Mouse (Mus musculus) brain, adult 2 months (tissue): ENCODE measurements around the gene Adamtsl1.

Experiments
- DNase-seq: peaks from one replicate; pipeline ENCODE4 v3.0.0; 2011; ENCODE audit warnings: low read depth, low spot score

Adamtsl1 gene

DNA sequence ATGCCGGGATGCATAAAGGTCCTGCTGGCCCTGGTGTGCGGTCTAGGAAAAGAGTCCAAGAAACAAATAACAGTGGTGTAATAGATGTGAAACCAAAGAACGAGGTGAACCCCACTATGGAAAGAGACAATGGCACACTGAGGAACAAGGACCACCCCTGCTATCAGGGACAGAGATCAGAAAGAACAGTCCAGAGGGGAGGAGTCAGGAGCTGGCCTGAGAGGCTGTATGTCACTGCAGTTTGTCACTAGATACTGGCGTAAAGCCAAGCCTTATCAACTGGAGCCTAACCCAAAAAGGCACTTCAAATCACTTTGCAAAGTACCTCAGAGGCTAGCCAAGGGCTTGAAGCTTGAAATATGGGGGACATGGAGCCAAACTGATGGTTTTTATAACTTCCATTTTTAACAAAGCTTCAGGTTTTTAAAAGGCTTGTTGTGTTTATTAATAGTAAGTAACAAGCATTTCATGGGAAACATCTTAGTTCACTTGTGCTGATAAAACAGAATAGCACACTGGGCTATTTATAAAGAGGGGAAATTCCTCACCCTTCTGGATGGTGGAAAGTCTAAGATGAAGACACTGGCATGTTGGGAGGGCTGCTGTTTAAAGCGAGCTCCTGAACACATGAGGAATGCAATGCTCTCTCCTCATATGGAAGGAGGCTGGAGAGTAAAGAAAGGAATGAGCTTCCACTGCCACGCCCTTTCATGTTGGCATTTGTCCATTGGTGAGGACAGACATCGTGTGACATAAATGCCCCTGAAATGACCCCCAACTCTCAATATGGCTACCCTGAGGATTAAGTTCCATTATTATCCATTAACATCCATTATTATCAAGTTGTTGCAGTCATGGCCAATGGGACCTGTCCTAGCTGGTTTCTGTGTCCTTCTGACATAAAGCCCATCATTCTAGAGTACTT, 797.1 kb downstream of the Adamtsl1 start:
- DNase-seq: no peak

DNA sequence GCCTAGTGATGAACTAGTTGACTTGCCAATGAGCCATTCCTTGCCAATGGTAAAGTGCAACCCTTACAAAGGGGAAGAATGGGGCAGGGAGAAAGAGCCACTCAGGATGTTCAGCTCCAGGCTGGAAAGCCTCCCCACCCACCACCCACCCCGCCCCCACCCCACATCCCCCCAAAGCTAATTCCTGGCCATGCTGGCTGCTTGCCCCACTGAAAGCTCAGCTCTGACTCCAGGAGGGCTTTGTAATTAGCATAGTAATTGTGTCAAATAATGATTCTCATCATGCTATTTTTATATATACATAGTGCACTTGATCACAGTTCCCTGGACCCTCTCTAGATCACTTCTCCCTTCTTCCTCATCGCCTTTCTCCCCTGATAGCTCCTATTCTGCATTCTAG, 798.4 kb downstream of the Adamtsl1 start:
- no peak for DNase-seq

DNA sequence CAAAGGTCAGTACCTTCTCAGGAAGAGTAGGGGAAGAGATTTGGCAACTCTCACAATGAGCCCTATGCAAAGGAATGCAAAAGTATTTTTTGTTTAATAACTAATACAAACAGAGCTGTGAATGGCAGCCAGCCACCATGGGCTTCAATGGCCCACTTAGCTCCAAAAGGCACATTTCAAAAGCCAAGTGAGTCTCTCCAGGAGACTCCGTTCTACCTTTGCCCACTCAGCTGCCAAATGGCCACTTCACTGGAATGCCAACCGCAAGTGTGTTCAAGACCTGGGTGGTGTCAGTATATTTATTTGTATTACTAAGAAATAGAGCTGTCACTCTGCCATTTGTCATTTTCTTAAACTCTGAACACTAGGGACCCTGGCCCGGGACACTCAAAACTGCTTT, 800.5 kb downstream of the Adamtsl1 start:
- no peak for DNase-seq

DNA sequence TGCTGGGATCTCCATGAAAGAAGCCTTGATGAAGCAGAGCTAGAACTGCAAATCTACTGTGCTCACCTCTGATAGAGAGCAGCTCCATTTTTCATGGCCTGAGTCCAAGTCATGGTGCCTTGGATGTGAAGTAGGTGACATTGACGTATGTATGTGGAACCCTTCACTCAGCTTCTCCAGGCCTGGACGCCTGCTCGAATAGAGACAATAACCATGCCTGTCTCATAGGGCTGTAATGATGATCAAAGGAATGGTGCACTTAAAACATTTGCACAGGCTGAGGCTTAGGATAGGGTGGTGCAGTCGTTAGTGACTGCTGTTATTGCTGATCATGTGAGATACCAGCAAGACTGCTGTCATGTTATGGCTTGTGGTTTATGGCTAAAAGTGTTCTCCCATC, 801.1 kb downstream of the Adamtsl1 start:
- no peak for DNase-seq

DNA sequence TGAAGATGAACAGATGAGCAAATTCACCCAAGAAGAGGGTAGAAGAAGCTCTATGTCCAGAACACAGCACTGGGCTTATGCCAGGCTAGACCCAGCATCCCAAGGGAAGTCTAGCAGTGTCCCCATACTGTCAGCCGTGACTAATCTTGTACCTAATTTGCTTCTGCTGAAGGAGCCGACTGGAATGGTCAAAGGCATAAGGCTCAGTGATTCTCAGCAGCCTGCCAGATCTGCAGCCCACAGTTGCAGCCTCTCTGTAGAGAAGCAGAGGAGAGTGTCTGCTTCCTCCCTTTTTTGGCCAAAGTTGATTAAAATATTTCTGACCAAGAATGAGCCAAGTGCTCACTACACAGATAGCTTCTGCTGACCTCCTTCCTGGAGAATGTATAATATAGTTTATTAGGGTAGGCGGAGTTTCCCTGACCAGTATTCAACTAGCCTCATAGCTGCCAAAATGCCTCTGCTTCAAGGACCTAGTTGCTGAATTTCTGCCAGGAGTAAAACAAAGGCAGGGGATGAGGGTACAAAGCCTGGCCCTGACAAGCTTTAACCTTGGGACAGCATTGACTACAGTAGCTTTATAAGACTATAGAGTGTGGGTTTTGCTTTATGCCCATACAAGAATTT, 804.1 kb downstream of the Adamtsl1 start:
- peak; percentile 52 for DNase-seq

- peak; percentile 46 for DNase-seq
These were observed 811.4 kb downstream of the Adamtsl1 start for GRCm38 (mm10) chr4:86325411-86325810.

DNA sequence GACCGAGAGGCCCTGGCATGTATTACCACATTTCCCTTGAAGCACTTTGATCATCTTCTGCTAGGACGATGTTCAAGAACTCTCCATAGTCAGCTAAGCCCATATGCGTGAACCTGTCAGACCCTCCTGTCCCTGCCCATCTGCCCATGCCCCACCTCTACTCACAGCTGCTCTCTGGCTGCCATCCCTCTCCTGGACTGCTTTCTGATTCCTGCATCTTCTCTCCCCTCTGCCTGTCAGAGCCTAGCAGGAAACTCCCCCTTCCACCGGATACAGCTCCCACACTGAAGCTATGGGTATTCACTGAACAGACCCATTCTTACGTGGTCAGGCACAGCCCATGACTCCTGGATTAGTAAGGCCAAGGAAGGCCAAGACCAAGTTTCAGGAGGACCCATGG, 812.0 kb downstream of the Adamtsl1 start:
- no peak for DNase-seq

- DNase-seq: no peak
These were observed 812.7 kb downstream of the Adamtsl1 start for GRCm38 (mm10) chr4:86326638-86327037.

GRCm38 (mm10) chr4:86329481-86329880, 815.5 kb downstream of the Adamtsl1 start:
- no peak for DNase-seq

DNA sequence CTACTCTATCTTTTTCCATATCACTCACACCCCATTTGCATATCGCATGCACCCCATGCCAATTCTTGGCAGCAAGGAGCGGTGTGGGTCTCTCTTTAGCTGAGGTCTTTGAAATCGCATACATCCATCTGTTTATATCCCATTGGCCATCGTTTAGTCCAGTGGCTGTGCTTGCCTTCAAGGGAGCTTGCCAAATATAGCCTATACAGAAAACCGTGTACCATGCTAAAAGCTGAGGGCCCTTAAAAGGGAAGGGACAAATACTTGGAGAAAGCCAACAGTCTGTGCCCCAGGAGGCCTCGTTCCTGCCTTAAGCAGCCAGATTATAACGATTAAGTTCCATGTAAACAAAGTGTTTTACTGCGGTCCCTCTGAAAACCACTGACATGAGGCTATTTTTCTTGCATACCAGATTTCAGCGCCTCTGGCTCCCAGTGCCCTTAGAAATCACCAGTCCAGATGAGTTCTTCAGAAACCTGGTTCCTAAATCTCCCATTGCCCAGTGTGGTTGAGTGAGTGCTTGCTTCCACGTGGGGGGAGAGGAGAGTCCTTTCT, 822.0 kb downstream of the Adamtsl1 start:
- DNase-seq: no peak

- no peak for DNase-seq
These were observed 823.3 kb downstream of the Adamtsl1 start for GRCm38 (mm10) chr4:86337216-86337765.

GRCm38 (mm10) chr4:86349341-86349740, 835.4 kb downstream of the Adamtsl1 start:
- no peak for DNase-seq

DNA sequence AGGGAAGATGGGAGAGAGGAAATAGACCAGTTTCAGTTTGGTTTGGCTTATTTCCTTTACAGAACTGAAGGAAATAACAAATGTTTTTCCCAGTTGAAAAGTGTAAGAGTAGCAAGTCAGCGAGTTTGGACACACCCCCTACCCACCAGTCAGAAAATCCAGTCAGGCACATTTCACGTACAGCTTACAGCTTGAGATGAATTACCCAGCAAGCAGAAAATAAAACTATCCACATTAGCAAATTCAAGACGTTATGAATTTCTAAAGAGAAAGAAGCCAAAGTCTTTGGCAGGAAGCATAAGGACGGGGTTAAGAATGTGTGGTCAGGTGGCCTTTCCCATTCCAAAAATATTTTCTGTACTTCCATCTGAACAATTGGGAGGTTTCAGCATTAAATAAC, 838.1 kb downstream of the Adamtsl1 start:
- no peak for DNase-seq

GRCm38 (mm10) chr4:86353550-86353949, 839.6 kb downstream of the Adamtsl1 start:
- peak; percentile 22 for DNase-seq

- DNase-seq: peak; percentile 35
These were observed 845.4 kb downstream of the Adamtsl1 start for GRCm38 (mm10) chr4:86359398-86359797.

DNA sequence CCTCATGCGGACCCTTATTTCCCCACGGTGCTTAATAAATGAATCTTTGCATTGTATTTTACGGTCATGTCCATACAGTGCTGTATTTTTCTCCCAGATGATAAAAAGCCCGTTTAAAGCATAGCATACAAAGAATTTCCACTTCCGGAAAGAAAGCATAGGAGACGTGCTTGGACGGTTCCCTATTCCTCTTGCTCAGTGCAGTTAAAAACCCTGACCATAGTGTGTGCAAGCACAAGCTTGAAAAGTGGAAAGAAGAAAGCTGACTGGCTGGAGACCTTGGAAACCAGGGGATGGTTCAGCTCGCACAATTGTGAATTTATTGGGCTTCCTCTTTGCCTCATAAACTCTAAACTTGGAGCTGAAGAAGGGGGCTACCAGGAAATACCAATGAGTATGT, 855.1 kb downstream of the Adamtsl1 start:
- DNase-seq: no peak

GRCm38 (mm10) chr4:86373166-86373565, 859.2 kb downstream of the Adamtsl1 start:
- DNase-seq: no peak

DNA sequence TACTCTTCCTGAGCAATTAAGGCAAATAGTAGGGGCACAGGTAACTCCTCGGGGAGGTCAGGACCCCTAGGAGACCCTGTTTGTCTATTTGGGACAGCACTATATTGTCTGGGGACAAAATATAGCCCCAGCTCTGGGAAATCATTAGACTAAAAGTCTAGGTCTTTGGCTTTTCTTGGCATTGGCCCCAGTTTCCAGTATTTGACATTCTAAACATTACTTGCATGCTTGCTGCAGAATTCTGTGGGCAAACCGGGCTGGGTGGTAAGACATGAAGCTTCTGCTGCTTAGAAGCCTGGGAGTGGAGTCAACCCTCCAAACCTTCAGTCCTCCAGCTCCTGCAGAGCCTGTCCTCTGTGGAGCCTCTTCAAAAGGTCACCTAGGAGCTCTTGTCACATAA, 869.2 kb downstream of the Adamtsl1 start:
- no peak for DNase-seq

DNA sequence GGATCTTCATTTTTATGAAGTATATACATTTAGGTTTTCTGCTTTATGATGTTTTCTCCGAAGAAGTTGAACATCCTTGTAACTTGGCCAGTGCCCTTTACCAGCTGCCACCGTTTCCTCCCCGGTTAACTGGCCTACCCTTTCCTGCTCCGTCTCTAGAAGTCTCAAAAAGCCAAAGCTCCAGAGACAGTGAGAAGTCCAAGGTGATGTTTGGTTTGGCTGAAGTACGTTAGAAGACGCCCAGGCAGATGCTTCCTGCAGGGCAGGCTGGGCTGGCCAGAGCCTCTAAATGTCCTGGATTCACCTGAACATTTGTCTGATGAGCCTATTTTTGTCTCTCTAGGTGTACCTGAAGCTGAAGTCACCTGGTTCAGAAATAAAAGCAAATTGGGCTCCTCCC, 871.1 kb downstream of the Adamtsl1 start:
- no peak for DNase-seq

DNA sequence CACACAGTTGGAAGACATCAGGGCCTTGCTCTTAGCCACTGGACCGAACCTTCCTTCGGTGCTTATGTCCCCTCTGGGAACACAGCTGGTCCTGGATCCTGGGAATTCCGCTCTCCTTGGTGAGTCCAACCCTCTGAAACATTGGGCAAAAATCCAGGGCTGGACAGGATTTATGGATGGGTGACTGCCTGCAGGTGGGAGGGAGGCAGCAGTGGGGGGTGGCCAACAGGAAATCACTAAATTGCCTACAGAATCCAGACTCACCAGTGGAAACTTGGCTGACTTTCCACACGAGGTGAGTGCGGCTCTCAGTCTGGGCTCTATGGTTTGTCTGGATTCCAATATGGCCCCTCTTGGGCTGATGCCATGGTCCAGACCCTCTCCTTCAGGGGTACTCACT, 874.5 kb downstream of the Adamtsl1 start:
- no peak for DNase-seq

DNA sequence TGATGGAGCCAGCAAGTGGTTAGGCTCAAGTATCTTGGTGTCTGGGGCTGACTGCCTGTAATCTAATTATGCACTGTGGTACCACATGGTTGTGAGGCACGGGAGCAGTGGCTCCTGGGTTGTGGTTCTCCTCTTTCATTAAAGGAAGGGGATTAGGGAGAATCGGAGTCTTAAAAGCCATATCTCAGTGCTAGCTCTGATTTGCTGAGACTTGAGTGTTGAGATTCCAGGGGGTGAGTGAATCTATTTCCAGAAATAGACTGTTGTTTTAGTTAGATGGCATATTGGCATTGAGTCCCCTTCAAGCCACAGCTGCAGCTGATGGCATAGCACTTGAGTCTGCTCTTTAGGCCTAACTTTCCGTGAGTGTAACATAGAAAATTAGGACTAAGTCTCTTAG, 877.2 kb downstream of the Adamtsl1 start:
- DNase-seq: no peak

- no peak for DNase-seq
These were observed 881.7 kb downstream of the Adamtsl1 start for GRCm38 (mm10) chr4:86395636-86396035.
